Mouse (Mus musculus) heart, adult 11 months (tissue): ENCODE measurements at regions not wholly inside any gene's neighbourhood (a gene's known extent, or its start where the extent isn't known, plus 50 kb on each side); places are given as distances from the start of the nearest gene placed in this dataset.

Source experiments
- DNase-seq: peaks from one replicate; pipeline ENCODE4 v3.0.0; 2022

- DNase-seq: peak; percentile 29
Measured at GRCm38 (mm10) chr3:110366151-110366550, 115.4 kb upstream of the Prmt6 start.

GRCm38 (mm10) chr3:110361900-110362299 lies 111.1 kb upstream of the Prmt6 start:
- DNase-seq: no peak

GRCm38 (mm10) chr3:110356822-110357594 lies 106.2 kb upstream of the Prmt6 start:
- DNase-seq: no peak

- DNase-seq: peak; percentile 3
Measured at GRCm38 (mm10) chr3:110353654-110354053, 102.9 kb upstream of the Prmt6 start.

- DNase-seq: peak; percentile 77
Measured at GRCm38 (mm10) chr3:110350075-110350474, 99.3 kb upstream of the Prmt6 start.

GRCm38 (mm10) chr3:110349446-110349845 lies 98.6 kb upstream of the Prmt6 start:
- peak; percentile 66 for DNase-seq

- peak; percentile 53 for DNase-seq
Measured at GRCm38 (mm10) chr3:110344846-110345245, 94.0 kb upstream of the Prmt6 start.

GRCm38 (mm10) chr3:110340067-110340466 lies 89.3 kb upstream of the Prmt6 start:
- DNase-seq: peak; percentile 16

- DNase-seq: no peak
Measured at GRCm38 (mm10) chr3:110339026-110339606, 88.3 kb upstream of the Prmt6 start.

GRCm38 (mm10) chr3:110329175-110329574 lies 78.4 kb upstream of the Prmt6 start:
- DNase-seq: no peak

- no peak for DNase-seq
Measured at GRCm38 (mm10) chr3:110310270-110310669, 59.5 kb upstream of the Prmt6 start.

GRCm38 (mm10) chr3:110303166-110303565 lies 52.4 kb upstream of the Prmt6 start:
- DNase-seq: no peak
